14 mouse cellular contexts compared by ENCODE assay signal in genomic region chr12:39736097-39736920, GRCm38 (mm10).
DNase-seq lines count a peak whose midpoint lies in the region; ATAC-seq and TF ChIP-seq lines count a peak whose summit lies in the region.
"Had no signal": no experiment of that assay in that cellular context is flagged by ENCODE, and none has a peak within 500 bp of the region (broad histone marks: within the 10 kb centered on the region; RNA-seq: fewer than 3 reads in every experiment).

No protein-coding gene starts in this region.

- ATAC-seq in neural tube, embryonic 11.5 days (ENCODE audit: insufficient read depth, low FRiP score, low TSS enrichment), result peak; percentile 75
- ATAC-seq in forebrain, embryonic 16.5 days, result peak; percentile 34; the same call in 1 of the 2 replicates
- ATAC-seq: liver, embryonic 12.5 days had no signal

- no peaks in the 10 kb centered on the region for H3K36me3 ChIP-seq in neural tube, embryonic 11.5 days (ENCODE audit: control insufficient read depth, insufficient read depth, low read length)
- H3K36me3 ChIP-seq in forebrain, embryonic 16.5 days (ENCODE audit: control insufficient read depth, insufficient read depth), result no peaks in the 10 kb centered on the region
- no peaks in the 10 kb centered on the region for H3K36me3 ChIP-seq in midbrain, embryonic 10.5 days
- H3K36me3 ChIP-seq: heart, embryonic 15.5 days; liver, embryonic 12.5 days had no signal

- no peaks in the 10 kb centered on the region for H3K9me3 ChIP-seq in neural tube, embryonic 11.5 days (ENCODE audit: control insufficient read depth, low read length)
- no peaks in the 10 kb centered on the region for H3K9me3 ChIP-seq in forebrain, embryonic 16.5 days (ENCODE audit: control insufficient read depth, low read length)
- H3K9me3 ChIP-seq in midbrain, embryonic 10.5 days (replicated peaks), result no peaks in the 10 kb centered on the region
- H3K9me3 ChIP-seq: heart, embryonic 15.5 days; liver, embryonic 12.5 days had no signal

- intact Hi-C loops in heart, postnatal 25 days (cut with DNase I), result no loop called here

- peaks cover 6% of the 10 kb centered on the region; the same call in 1 of the 2 replicates for H3K4me1 ChIP-seq in neural tube, embryonic 11.5 days (ENCODE audit: control insufficient read depth, insufficient read depth, low read length)
- peaks cover 8% of the 10 kb centered on the region; the same call in 1 of the 2 replicates for H3K4me1 ChIP-seq in forebrain, embryonic 16.5 days (replicated peaks; ENCODE audit: control insufficient read depth, insufficient read depth, low read length)
- peaks cover 37% of the 10 kb centered on the region for H3K4me1 ChIP-seq in midbrain, embryonic 10.5 days
- H3K4me1 ChIP-seq in cerebellum, adult 2 months (ENCODE audit: control insufficient read depth, insufficient read depth, low read length), result no peaks in the 10 kb centered on the region
- H3K4me1 ChIP-seq: heart, embryonic 15.5 days; liver, embryonic 12.5 days had no signal

- no peak for TF ChIP-seq POLR2A in cerebellum, adult 2 months (IDR thresholded peaks at IDR 0.05; ENCODE audit: borderline replicate concordance, insufficient read depth, low read length)

- no peak overlapping the region for H3K9ac ChIP-seq in neural tube, embryonic 11.5 days (ENCODE audit: low read length)
- no peak overlapping the region for H3K9ac ChIP-seq in forebrain, embryonic 16.5 days (replicated peaks; ENCODE audit: low read depth, low read length)
- H3K9ac ChIP-seq: heart, embryonic 15.5 days; liver, embryonic 12.5 days had no signal

- WGBS in neural tube, embryonic 11.5 days, result 37% methylated on average over 9 of the region's 9 CpGs
- 38% methylated on average over 9 of the region's 9 CpGs for WGBS in forebrain, embryonic 16.5 days
- WGBS in midbrain, embryonic 10.5 days, result 72% methylated on average over 9 of the region's 9 CpGs
- WGBS in cerebellum, adult 2 months, result 68% methylated on average over 9 of the region's 9 CpGs

- no peaks in the 10 kb centered on the region for H3K27me3 ChIP-seq in neural tube, embryonic 11.5 days (ENCODE audit: control insufficient read depth, insufficient read depth, low read length)
- no peaks in the 10 kb centered on the region for H3K27me3 ChIP-seq in forebrain, embryonic 16.5 days (replicated peaks; ENCODE audit: control insufficient read depth, insufficient read depth, low read length)
- H3K27me3 ChIP-seq in midbrain, embryonic 10.5 days (ENCODE audit: low read depth, poor library complexity, severe bottlenecking), result no peaks in the 10 kb centered on the region
- no peaks in the 10 kb centered on the region for H3K27me3 ChIP-seq in cerebellum, adult 2 months (ENCODE audit: control insufficient read depth, insufficient read depth, low read length)
- H3K27me3 ChIP-seq: heart, embryonic 15.5 days; liver, embryonic 12.5 days had no signal

- H3K4me2 ChIP-seq in neural tube, embryonic 11.5 days (ENCODE audit: low read depth), result no peak overlapping the region
- no peak overlapping the region for H3K4me2 ChIP-seq in forebrain, embryonic 16.5 days (ENCODE audit: low read length)
- H3K4me2 ChIP-seq: heart, embryonic 15.5 days; liver, embryonic 12.5 days had no signal

- H3K4me3 ChIP-seq in neural tube, embryonic 11.5 days (ENCODE audit: low read depth, low read length), result no peak overlapping the region
- H3K4me3 ChIP-seq in forebrain, embryonic 16.5 days (replicated peaks; ENCODE audit: low read length), result no peak overlapping the region
- no peak overlapping the region for H3K4me3 ChIP-seq in midbrain, embryonic 10.5 days
- no peak overlapping the region for H3K4me3 ChIP-seq in cerebellum, adult 2 months (replicated peaks; ENCODE audit: insufficient read depth, low read depth, low read length)
- H3K4me3 ChIP-seq: heart, embryonic 15.5 days; liver, embryonic 12.5 days had no signal

- DNase-seq in neural tube, embryonic 11.5 days (ENCODE audit: low spot score), result no peak
- DNase-seq in neural tube, embryonic 10.5 days (ENCODE audit: extremely low spot score, low spot score), result no peak
- no peak for DNase-seq in midbrain, embryonic 10.5 days (ENCODE audit: low spot score)
- DNase-seq in heart, postnatal 25 days (ENCODE audit: low spot score), result no peak
- no peak for DNase-seq in cerebellum, adult 2 months
- no peak for DNase-seq in kidney, postnatal 4 days
- DNase-seq: adrenal gland, postnatal 36 days; cerebellum, postnatal 10 days; gastrocnemius, postnatal 25 days; thymus, adult 2 months had no signal

- TF ChIP-seq CTCF in cerebellum, adult 2 months (IDR thresholded peaks at IDR 0.05; ENCODE audit: borderline replicate concordance, insufficient read depth, low read depth, low read length), result no peak

- H3K27ac ChIP-seq in neural tube, embryonic 11.5 days (ENCODE audit: low read depth, low read length), result peak overlapping the region; percentile 72
- H3K27ac ChIP-seq in forebrain, embryonic 16.5 days (ENCODE audit: low read length), result no peak overlapping the region
- peak overlapping the region; percentile 59 for H3K27ac ChIP-seq in midbrain, embryonic 10.5 days (replicated peaks)
- no peak overlapping the region for H3K27ac ChIP-seq in cerebellum, adult 2 months (ENCODE audit: insufficient read depth, low read length)
- H3K27ac ChIP-seq: heart, embryonic 15.5 days; liver, embryonic 12.5 days; macrophage had no signal

Comparison
In these comparisons a context has a peak if more than half of its experiments do, and no peak if none do; other contexts are left out.
1. H3K27ac ChIP-seq: peak in neural tube, embryonic 11.5 days (single experiment) and midbrain, embryonic 10.5 days (single experiment); none in forebrain, embryonic 16.5 days (single experiment) and cerebellum, adult 2 months (single experiment).